Mouse (Mus musculus): Measurements from ENCODE around the gene Gipc3. TPM values are rescaled to one million over a fixed set of nuclear protein-coding genes. Genes with fewer than 3 reads are reported as not detected.

Gene Gipc3
- polyA plus RNA-seq, 1 experiment from 2014 or later, result 0.04 TPM

DNA sequence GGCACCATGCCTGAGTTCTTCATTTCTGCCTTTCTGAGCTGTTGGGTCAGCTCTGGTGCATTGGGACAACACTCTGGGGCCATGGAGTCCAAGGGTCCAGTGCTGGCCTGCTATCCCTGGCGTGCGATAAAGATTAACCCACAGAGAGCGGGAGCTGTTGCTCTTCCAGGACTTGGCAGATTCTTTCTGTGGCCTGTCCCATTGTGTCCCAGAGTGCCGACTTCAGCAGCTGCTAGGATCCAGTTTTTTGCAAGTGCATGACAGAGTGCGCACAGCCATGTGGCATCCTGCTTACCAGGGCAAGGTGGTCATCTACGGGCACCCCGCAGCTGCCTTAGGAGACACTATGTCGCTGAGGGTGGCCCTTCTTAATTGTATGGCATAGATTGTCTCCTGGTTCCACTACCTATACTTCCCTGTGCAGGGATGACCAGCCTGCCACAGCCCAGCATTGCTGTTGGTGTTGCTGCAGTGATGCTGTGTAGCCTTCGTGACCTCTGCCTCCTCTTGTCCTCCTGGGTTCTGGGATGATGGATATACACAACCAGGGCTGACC is 42.6 kb downstream of the Gipc3 start:
- 85% methylated on average over 9 of the region's 9 CpGs for WGBS
- ATAC-seq (ENCODE audit: low read depth), result no peak
- Histone ChIP-seq H3K36me3 (ENCODE audit: control insufficient read depth, insufficient read depth, low read length) (0 out of 2 replicates have a peak, but pooled peaks cover 7% of the 10 kb centered on the region), H3K4me1 (ENCODE audit: control insufficient read depth, insufficient read depth, low read length) (peaks cover 6% of the 10 kb centered on the region; the same call in 1 of the 2 replicates), H3K9me3 (ENCODE audit: control insufficient read depth, low read length) (no peaks in the 10 kb centered on the region), H3K27me3 (replicated peaks; ENCODE audit: control insufficient read depth, insufficient read depth, low read length) (no peaks in the 10 kb centered on the region), H3K27ac (replicated peaks; ENCODE audit: low read depth, low read length) (no peak overlapping the region), H3K4me3 (ENCODE audit: low read depth, low read length) (no peak overlapping the region), H3K4me2 (ENCODE audit: low read depth, low read length) (no peak overlapping the region), H3K9ac (ENCODE audit: low read depth, low read length) (no peak overlapping the region)
- no peak for DNase-seq (ENCODE audit: low spot score)

DNA sequence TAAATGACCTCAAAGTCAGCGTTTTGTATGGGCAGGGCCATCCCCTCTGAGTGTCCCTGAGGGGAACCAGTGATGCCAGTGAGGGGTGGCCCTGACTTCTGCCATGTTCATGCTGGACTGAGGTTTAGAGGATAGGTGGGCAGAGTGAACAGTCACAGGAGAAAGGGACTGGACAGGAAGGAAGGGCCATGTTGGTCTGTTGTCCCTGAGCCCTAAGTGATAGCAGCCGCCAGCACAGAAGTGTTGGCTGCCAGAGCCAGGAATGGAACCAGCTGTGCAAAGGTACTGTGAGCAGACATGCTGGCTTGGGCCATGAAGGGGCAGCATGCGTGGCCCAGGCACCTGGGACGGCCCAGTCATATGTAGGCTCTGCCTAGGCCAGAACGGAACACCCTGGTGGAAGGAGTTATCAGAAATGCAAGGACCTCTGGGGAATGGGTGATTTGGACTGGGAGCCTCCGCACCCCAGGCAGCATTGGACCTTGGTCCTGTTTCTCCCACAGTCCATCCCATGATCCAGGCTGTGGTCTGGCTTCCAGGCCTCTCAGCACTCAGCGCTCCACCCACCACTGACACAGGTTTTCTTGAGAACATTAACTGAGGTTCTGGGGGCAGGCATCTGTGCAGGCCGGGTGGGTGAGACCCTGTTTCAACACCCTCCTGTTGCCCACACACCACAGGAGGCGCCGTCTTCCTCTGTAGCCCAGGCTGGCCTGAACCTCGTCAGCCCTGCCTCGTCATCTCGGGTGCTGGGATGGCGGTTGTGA is 43.3 kb downstream of the Gipc3 start:
- WGBS, result 81% methylated on average over 11 of the region's 14 CpGs

GRCm38 (mm10) chr10:81298369-81299100 is 44.5 kb downstream of the Gipc3 start:
- 0 out of 2 replicates have a peak, but pooled peaks cover 10% of the 10 kb centered on the region for H3K36me3 ChIP-seq (ENCODE audit: control insufficient read depth, insufficient read depth, low read length)
- H3K9ac ChIP-seq (ENCODE audit: low read depth, low read length), result no peak overlapping the region
- H3K9me3 ChIP-seq (ENCODE audit: control insufficient read depth, low read length), result no peaks in the 10 kb centered on the region
- no peak overlapping the region for H3K27ac ChIP-seq (replicated peaks; ENCODE audit: low read depth, low read length)
- DNase-seq (ENCODE audit: low spot score) (no peak), ATAC-seq (ENCODE audit: low read depth) (no peak)
- no peaks in the 10 kb centered on the region for H3K27me3 ChIP-seq (replicated peaks; ENCODE audit: control insufficient read depth, insufficient read depth, low read length)
- H3K4me1 ChIP-seq (ENCODE audit: control insufficient read depth, insufficient read depth, low read length), result peaks cover 18% of the 10 kb centered on the region
- no peak overlapping the region for H3K4me2 ChIP-seq (ENCODE audit: low read depth, low read length)
- H3K4me3 ChIP-seq (ENCODE audit: low read depth, low read length), result no peak overlapping the region
- WGBS, result 89% methylated on average over 17 of the region's 17 CpGs

More for the DNA sequence above, 43.3 kb downstream of the Gipc3 start:
- H3K36me3 ChIP-seq (ENCODE audit: control insufficient read depth, insufficient read depth, low read length), result 0 out of 2 replicates have a peak, but pooled peaks cover 10% of the 10 kb centered on the region
- H3K9ac ChIP-seq (ENCODE audit: low read depth, low read length), result peak overlapping the region; percentile 30; the same call in 1 of the 2 replicates
- DNase-seq (ENCODE audit: low spot score), result no peak
- H3K4me3 ChIP-seq (ENCODE audit: low read depth, low read length), result no peak overlapping the region
- no peak overlapping the region for H3K27ac ChIP-seq (replicated peaks; ENCODE audit: low read depth, low read length)
- no peaks in the 10 kb centered on the region for H3K27me3 ChIP-seq (replicated peaks; ENCODE audit: control insufficient read depth, insufficient read depth, low read length)
- ATAC-seq (ENCODE audit: low read depth), result no peak
- H3K9me3 ChIP-seq (ENCODE audit: control insufficient read depth, low read length), result no peaks in the 10 kb centered on the region
- H3K4me1 ChIP-seq (ENCODE audit: control insufficient read depth, insufficient read depth, low read length), result peaks cover 6% of the 10 kb centered on the region; the same call in 1 of the 2 replicates
- H3K4me2 ChIP-seq (ENCODE audit: low read depth, low read length), result no peak overlapping the region

DNA sequence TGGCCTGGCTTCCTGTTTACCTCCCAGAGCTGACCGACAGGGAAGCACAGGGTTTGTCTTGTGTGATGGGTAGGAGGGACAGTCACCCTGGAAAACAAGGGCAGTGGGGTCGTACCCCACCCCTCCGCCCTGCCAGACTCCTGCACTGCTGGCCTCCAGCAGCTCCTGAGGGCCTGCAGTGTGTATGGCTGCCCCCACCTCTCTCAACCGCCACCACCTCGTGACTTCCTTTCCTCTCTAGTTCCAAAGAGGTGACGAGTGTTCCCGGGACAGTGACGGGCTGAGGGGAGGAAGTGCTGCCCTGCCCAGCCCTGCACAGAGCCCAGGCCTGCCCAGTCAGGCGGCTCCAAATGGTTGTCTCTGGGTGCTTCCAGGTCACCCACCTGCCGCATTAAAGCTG is 45.2 kb downstream of the Gipc3 start:
- WGBS, result 51% methylated on average over 10 of the region's 10 CpGs
- peak overlapping the region; percentile 30; the same call in 1 of the 2 replicates for H3K9ac ChIP-seq (ENCODE audit: low read depth, low read length)

DNA sequence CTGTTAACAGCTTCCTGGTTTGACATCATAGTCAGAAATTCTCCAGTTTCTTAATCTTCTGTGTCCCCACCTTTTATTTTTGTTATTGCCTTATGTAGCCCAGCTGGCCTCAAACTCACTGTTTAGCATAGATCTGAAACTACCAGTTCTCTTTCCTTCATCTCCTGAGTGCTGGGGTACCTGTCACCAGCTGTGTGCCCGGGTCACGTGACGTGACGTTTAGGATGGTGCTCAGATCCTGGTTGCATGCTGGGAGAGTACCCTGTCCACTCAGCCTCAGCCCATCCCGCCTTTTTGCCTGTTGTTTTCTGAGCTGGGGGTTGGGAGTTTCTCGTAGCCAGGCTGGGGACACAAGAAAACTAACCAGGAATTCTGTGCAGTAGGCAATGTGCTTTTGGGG is 45.8 kb downstream of the Gipc3 start:
- 67% methylated on average over 6 of the region's 6 CpGs for WGBS
- H3K4me1 ChIP-seq (ENCODE audit: control insufficient read depth, insufficient read depth, low read length), result peaks cover 12% of the 10 kb centered on the region
- no peak for DNase-seq (ENCODE audit: low spot score)
- H3K9me3 ChIP-seq (ENCODE audit: control insufficient read depth, low read length), result no peaks in the 10 kb centered on the region
- no peak for ATAC-seq (ENCODE audit: low read depth)
- no peak overlapping the region for H3K4me3 ChIP-seq (ENCODE audit: low read depth, low read length)
- H3K27me3 ChIP-seq (replicated peaks; ENCODE audit: control insufficient read depth, insufficient read depth, low read length), result no peaks in the 10 kb centered on the region
- H3K27ac ChIP-seq (replicated peaks; ENCODE audit: low read depth, low read length), result no peak overlapping the region
- H3K4me2 ChIP-seq (ENCODE audit: low read depth, low read length), result no peak overlapping the region
- peak overlapping the region; percentile 30; the same call in 1 of the 2 replicates for H3K9ac ChIP-seq (ENCODE audit: low read depth, low read length)
- 0 out of 2 replicates have a peak, but pooled peaks cover 10% of the 10 kb centered on the region for H3K36me3 ChIP-seq (ENCODE audit: control insufficient read depth, insufficient read depth, low read length)

More for the DNA sequence above, 45.2 kb downstream of the Gipc3 start:
- no peaks in the 10 kb centered on the region for H3K27me3 ChIP-seq (replicated peaks; ENCODE audit: control insufficient read depth, insufficient read depth, low read length)
- H3K36me3 ChIP-seq (ENCODE audit: control insufficient read depth, insufficient read depth, low read length), result 0 out of 2 replicates have a peak, but pooled peaks cover 10% of the 10 kb centered on the region
- ATAC-seq (ENCODE audit: low read depth) (no peak), DNase-seq (ENCODE audit: low spot score) (no peak)
- H3K4me3 ChIP-seq (ENCODE audit: low read depth, low read length), result no peak overlapping the region
- H3K4me2 ChIP-seq (ENCODE audit: low read depth, low read length), result no peak overlapping the region
- H3K9me3 ChIP-seq (ENCODE audit: control insufficient read depth, low read length), result no peaks in the 10 kb centered on the region
- H3K27ac ChIP-seq (replicated peaks; ENCODE audit: low read depth, low read length), result 0 out of 2 replicates have a peak overlapping the region, but pooled peaks have one; percentile 10
- H3K4me1 ChIP-seq (ENCODE audit: control insufficient read depth, insufficient read depth, low read length), result peaks cover 15% of the 10 kb centered on the region

DNA sequence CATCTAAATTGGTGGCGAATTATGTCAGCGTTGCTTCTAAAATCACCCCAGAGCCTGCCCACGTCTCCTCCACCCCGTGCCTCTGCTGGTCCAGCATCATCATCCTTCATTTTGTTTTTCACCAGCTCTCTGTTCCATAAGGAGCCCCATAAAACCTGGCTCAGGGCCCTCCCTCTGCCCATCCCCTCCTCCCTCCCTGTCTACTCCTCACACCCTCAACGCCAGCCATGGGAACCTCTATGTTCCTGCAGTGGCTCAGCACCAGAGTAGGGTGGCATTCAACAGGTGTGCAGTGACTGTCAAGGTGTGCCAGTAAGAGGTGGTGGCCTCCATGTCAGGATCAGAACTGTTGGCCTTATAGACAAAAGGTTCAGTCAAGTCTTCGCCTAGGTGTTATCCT is 47.9 kb downstream of the Gipc3 start:
- no peak for DNase-seq (ENCODE audit: low spot score)
- Histone ChIP-seq H3K36me3 (ENCODE audit: control insufficient read depth, insufficient read depth, low read length) (0 out of 2 replicates have a peak, but pooled peaks cover 10% of the 10 kb centered on the region), H3K4me3 (ENCODE audit: low read depth, low read length) (no peak overlapping the region), H3K9ac (ENCODE audit: low read depth, low read length) (peak overlapping the region; percentile 87), H3K9me3 (ENCODE audit: control insufficient read depth, low read length) (no peaks in the 10 kb centered on the region), H3K27ac (replicated peaks; ENCODE audit: low read depth, low read length) (no peak overlapping the region), H3K27me3 (replicated peaks; ENCODE audit: control insufficient read depth, insufficient read depth, low read length) (peaks cover 16% of the 10 kb centered on the region), H3K4me2 (ENCODE audit: low read depth, low read length) (no peak overlapping the region), H3K4me1 (ENCODE audit: control insufficient read depth, insufficient read depth, low read length) (peaks cover 12% of the 10 kb centered on the region)
- 90% methylated on average over 5 of the region's 6 CpGs for WGBS
- no peak for ATAC-seq (ENCODE audit: low read depth)

DNA sequence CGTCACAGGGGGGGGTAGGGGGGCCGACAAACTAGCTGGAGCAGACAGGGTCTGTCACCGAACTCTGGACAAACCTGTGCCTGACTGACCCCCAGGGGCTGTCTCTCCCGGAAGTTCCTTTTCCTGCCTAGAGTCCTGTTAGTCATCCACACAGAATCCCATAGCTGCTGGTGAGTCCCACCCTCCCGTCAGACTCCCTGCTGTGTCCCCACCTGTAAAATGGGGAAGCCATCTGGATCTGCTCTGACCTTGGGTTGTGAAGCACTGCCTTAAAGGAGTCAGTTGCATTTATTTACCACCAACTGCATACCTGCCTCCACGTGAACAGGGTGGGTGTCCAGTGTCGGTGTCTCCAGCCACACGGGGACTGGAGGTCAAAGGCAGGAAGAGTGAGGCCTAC is 48.6 kb downstream of the Gipc3 start:
- H3K36me3 ChIP-seq (ENCODE audit: control insufficient read depth, insufficient read depth, low read length), result 0 out of 2 replicates have a peak, but pooled peaks cover 10% of the 10 kb centered on the region
- H3K4me1 ChIP-seq (ENCODE audit: control insufficient read depth, insufficient read depth, low read length), result peaks cover 12% of the 10 kb centered on the region

GRCm38 (mm10) chr10:81293334-81294030 is 49.6 kb downstream of the Gipc3 start:
- ATAC-seq (ENCODE audit: low read depth) (peak; percentile 6; the same call in 1 of the 2 replicates), DNase-seq (ENCODE audit: low spot score) (no peak)
- 0 out of 2 replicates have a peak, but pooled peaks cover 10% of the 10 kb centered on the region for H3K36me3 ChIP-seq (ENCODE audit: control insufficient read depth, insufficient read depth, low read length)
- H3K9ac ChIP-seq (ENCODE audit: low read depth, low read length), result peak overlapping the region; percentile 87
- H3K4me1 ChIP-seq (ENCODE audit: control insufficient read depth, insufficient read depth, low read length), result peaks cover 12% of the 10 kb centered on the region
- peak overlapping the region; percentile 81; the same call in 1 of the 2 replicates for H3K27ac ChIP-seq (replicated peaks; ENCODE audit: low read depth, low read length)
- H3K4me2 ChIP-seq (ENCODE audit: low read depth, low read length), result peak overlapping the region; percentile 99
- WGBS, result 3% methylated on average over 19 of the region's 25 CpGs
- H3K4me3 ChIP-seq (ENCODE audit: low read depth, low read length), result peak overlapping the region; percentile 78
- no peaks in the 10 kb centered on the region for H3K9me3 ChIP-seq (ENCODE audit: control insufficient read depth, low read length)
- H3K27me3 ChIP-seq (replicated peaks; ENCODE audit: control insufficient read depth, insufficient read depth, low read length), result peaks cover 24% of the 10 kb centered on the region

More for the DNA sequence above, 48.6 kb downstream of the Gipc3 start:
- H3K9me3 ChIP-seq (ENCODE audit: control insufficient read depth, low read length), result no peaks in the 10 kb centered on the region
- H3K4me2 ChIP-seq (ENCODE audit: low read depth, low read length), result peak overlapping the region; percentile 99
- peaks cover 24% of the 10 kb centered on the region for H3K27me3 ChIP-seq (replicated peaks; ENCODE audit: control insufficient read depth, insufficient read depth, low read length)
- peak overlapping the region; percentile 78 for H3K4me3 ChIP-seq (ENCODE audit: low read depth, low read length)
- no peak overlapping the region for H3K27ac ChIP-seq (replicated peaks; ENCODE audit: low read depth, low read length)
- H3K9ac ChIP-seq (ENCODE audit: low read depth, low read length), result peak overlapping the region; percentile 87
- ATAC-seq (ENCODE audit: low read depth) (no peak), DNase-seq (ENCODE audit: low spot score) (no peak)
- 41% methylated on average over 8 of the region's 8 CpGs for WGBS

All from embryonic facial prominence, embryonic 14.5 days (tissue).